Mouse (Mus musculus) gastrocnemius, adult 18-20 months (tissue): ENCODE data around the gene Caln1. TPM values are rescaled to one million over a fixed set of nuclear protein-coding genes. Genes with fewer than 3 reads are reported as not detected.

Experiments
- DNase-seq: peaks from one replicate; pipeline ENCODE4 v3.0.0; 2021; ENCODE audit warnings: low spot score
- total RNA-seq, 2 experiments: library from RNA; stranded (reverse); gene quantifications; 2 replicates each; pipeline ENCODE4 v1.2.3; 2021

Gene Caln1
- total RNA-seq, 2 experiments from 2014 or later: not detected

- no peak for DNase-seq
Measured at GRCm38 (mm10) chr5:130691349-130691748, 322.1 kb downstream of the Caln1 start.

- no peak for DNase-seq
Measured at GRCm38 (mm10) chr5:130699476-130699875, 330.2 kb downstream of the Caln1 start.

GRCm38 (mm10) chr5:130701777-130702176 is 332.5 kb downstream of the Caln1 start:
- no peak for DNase-seq

- DNase-seq: no peak
Measured at GRCm38 (mm10) chr5:130702361-130702760, 333.1 kb downstream of the Caln1 start.

GRCm38 (mm10) chr5:130704866-130705265 is 335.6 kb downstream of the Caln1 start:
- DNase-seq: no peak

- no peak for DNase-seq
Measured at GRCm38 (mm10) chr5:130706202-130706855, 337.1 kb downstream of the Caln1 start.

- DNase-seq: no peak
Measured at GRCm38 (mm10) chr5:130707755-130708154, 338.5 kb downstream of the Caln1 start.

- no peak for DNase-seq
Measured at GRCm38 (mm10) chr5:130708616-130709015, 339.4 kb downstream of the Caln1 start.

- no peak for DNase-seq
Measured at GRCm38 (mm10) chr5:130711643-130712042, 342.4 kb downstream of the Caln1 start.

GRCm38 (mm10) chr5:130712281-130712680 is 343.0 kb downstream of the Caln1 start:
- DNase-seq: no peak

- DNase-seq: no peak
Measured at GRCm38 (mm10) chr5:130715181-130715580, 345.9 kb downstream of the Caln1 start.

- DNase-seq: no peak
Measured at GRCm38 (mm10) chr5:130718385-130718784, 349.1 kb downstream of the Caln1 start.

GRCm38 (mm10) chr5:130742171-130742570 is 372.9 kb downstream of the Caln1 start:
- no peak for DNase-seq

- no peak for DNase-seq
Measured at GRCm38 (mm10) chr5:130757517-130757916, 388.3 kb downstream of the Caln1 start.

- DNase-seq: no peak
Measured at GRCm38 (mm10) chr5:130765784-130766183, 396.5 kb downstream of the Caln1 start.

GRCm38 (mm10) chr5:130771061-130771741 is 401.9 kb downstream of the Caln1 start:
- DNase-seq: no peak

GRCm38 (mm10) chr5:130772491-130772890 is 403.2 kb downstream of the Caln1 start:
- no peak for DNase-seq

- DNase-seq: no peak
Measured at GRCm38 (mm10) chr5:130774946-130775345, 405.7 kb downstream of the Caln1 start.

- peak; percentile 1 for DNase-seq
Measured at GRCm38 (mm10) chr5:130792755-130793452, 423.6 kb downstream of the Caln1 start.

- DNase-seq: no peak
Measured at GRCm38 (mm10) chr5:130797713-130798112, 428.5 kb downstream of the Caln1 start.

GRCm38 (mm10) chr5:130810314-130810713 is 441.1 kb downstream of the Caln1 start:
- DNase-seq: no peak

GRCm38 (mm10) chr5:130810846-130811245 is 441.6 kb downstream of the Caln1 start:
- no peak for DNase-seq

GRCm38 (mm10) chr5:130811266-130811665 is 442.0 kb downstream of the Caln1 start:
- DNase-seq: peak; percentile 3
